Mouse (Mus musculus): Measurements from ENCODE around the gene Nup62. TPM values are rescaled to one million over a fixed set of nuclear protein-coding genes. Genes with fewer than 3 reads are reported as not detected.

Nup62 gene
- 91.0 and 98.0 TPM in 2 replicates for total RNA-seq (2012; rRNA removed)

- in situ Hi-C loops (cut with MboI; ENCODE audit: low sequenced_read_pairs in 2 of 2, unreplicated experiment in 2 of 2), result no loop called here
- H3K9ac ChIP-seq (ENCODE audit: insufficient read depth, low read depth, low read length, poor library complexity, severe bottlenecking), result peak within 1 kb of the TSS; percentile 100
- H3K27ac ChIP-seq (ENCODE audit: insufficient read depth, low read depth, low read length, poor library complexity, severe bottlenecking), result peak within 1 kb of the TSS; percentile 100
- H3K4me3 ChIP-seq (ENCODE audit: insufficient read depth in 1 of 2, low read depth in 1 of 2, low read length in 2 of 2, poor library complexity in 1 of 2, severe bottlenecking in 1 of 2), result peak within 1 kb of the TSS; percentile 94 to 99
- no peaks in the 10 kb centered on the region for H3K9me3 ChIP-seq (ENCODE audit: control insufficient read depth, insufficient read depth, low read depth, low read length)
- peaks cover 19% of the 10 kb centered on the region; the same call in 1 of the 2 replicates for H3K36me3 ChIP-seq (ENCODE audit: control insufficient read depth, insufficient read depth, low read length, poor library complexity, severe bottlenecking)
- no peak for TF ChIP-seq MAFK (IDR thresholded peaks at IDR 0.05; ENCODE audit: insufficient read depth, low read depth, low read length)
- TF ChIP-seq CHD2 (IDR thresholded peaks at IDR 0.05; ENCODE audit: low read depth, low read length), result peak; percentile 90
- TF ChIP-seq HCFC1 (IDR thresholded peaks at IDR 0.05; ENCODE audit: borderline replicate concordance, insufficient read depth, low read length), result 0 out of 2 replicates have a peak, but pooled peaks have one; percentile 24
- DNase-seq (ENCODE audit: low read depth, low spot score), result peak; percentile 99
- peaks cover 3 to 21% of the 10 kb centered on the region in 2 experiments; a peak in 3 of 4 replicates for H3K4me1 ChIP-seq (ENCODE audit: control insufficient read depth in 2 of 2, insufficient read depth in 2 of 2, low read length in 2 of 2, poor library complexity in 1 of 2)
Measured at GRCm38 (mm10) chr7:44815721-44816469, at the start of gene Nup62, which contains the start of gene Il4i1. Gene Nup62, plus strand, starts transcription at chr7:44816088. Gene Il4i1, plus strand, starts transcription at chr7:44816387.

- peaks cover 0 to 4% of the 10 kb centered on the region in 2 experiments; a peak in 1 of 4 replicates for H3K4me1 ChIP-seq (ENCODE audit: control insufficient read depth in 2 of 2, insufficient read depth in 2 of 2, low read length in 2 of 2, poor library complexity in 1 of 2)
- no peak for DNase-seq (ENCODE audit: low read depth, low spot score)
- no peak overlapping the region for H3K9ac ChIP-seq (ENCODE audit: insufficient read depth, low read depth, low read length, poor library complexity, severe bottlenecking)
- H3K4me3 ChIP-seq (ENCODE audit: insufficient read depth in 1 of 2, low read depth in 1 of 2, low read length in 2 of 2, poor library complexity in 1 of 2, severe bottlenecking in 1 of 2), result no peak overlapping the region
- H3K9me3 ChIP-seq (ENCODE audit: control insufficient read depth, insufficient read depth, low read depth, low read length), result no peaks in the 10 kb centered on the region
- in situ Hi-C loops (cut with MboI; ENCODE audit: low sequenced_read_pairs in 2 of 2, unreplicated experiment in 2 of 2), result no loop called here
- no peak for TF ChIP-seq HCFC1 (IDR thresholded peaks at IDR 0.05; ENCODE audit: borderline replicate concordance, insufficient read depth, low read length)
- H3K36me3 ChIP-seq (ENCODE audit: control insufficient read depth, insufficient read depth, low read length, poor library complexity, severe bottlenecking), result peaks cover 32% of the 10 kb centered on the region; the same call in 1 of the 2 replicates
- no peak overlapping the region for H3K27ac ChIP-seq (ENCODE audit: insufficient read depth, low read depth, low read length, poor library complexity, severe bottlenecking)
Measured at GRCm38 (mm10) chr7:44768129-44768528, 47.8 kb upstream of the Nup62 start.

- in situ Hi-C loops (cut with MboI; ENCODE audit: low sequenced_read_pairs in 2 of 2, unreplicated experiment in 2 of 2), result no loop called here
- no peaks in the 10 kb centered on the region for H3K9me3 ChIP-seq (ENCODE audit: control insufficient read depth, insufficient read depth, low read depth, low read length)
- H3K9ac ChIP-seq (ENCODE audit: insufficient read depth, low read depth, low read length, poor library complexity, severe bottlenecking), result no peak overlapping the region
- H3K27ac ChIP-seq (ENCODE audit: insufficient read depth, low read depth, low read length, poor library complexity, severe bottlenecking), result no peak overlapping the region
- TF ChIP-seq MAFK (IDR thresholded peaks at IDR 0.05; ENCODE audit: insufficient read depth, low read depth, low read length), result peak; percentile 21; the same call in 1 of the 2 replicates
- no peak for TF ChIP-seq CHD2 (IDR thresholded peaks at IDR 0.05; ENCODE audit: low read depth, low read length)
- peak; percentile 58; the same call in 1 of the 2 replicates for TF ChIP-seq HCFC1 (IDR thresholded peaks at IDR 0.05; ENCODE audit: borderline replicate concordance, insufficient read depth, low read length)
- TF ChIP-seq ZC3H11A (IDR thresholded peaks at IDR 0.05; ENCODE audit: borderline replicate concordance, low read depth, low read length), result no peak
- no peak for TF ChIP-seq ZNF384 (IDR thresholded peaks at IDR 0.05; ENCODE audit: low read depth, low read length)
- H3K4me1 ChIP-seq (ENCODE audit: control insufficient read depth in 2 of 2, insufficient read depth in 2 of 2, low read length in 2 of 2, poor library complexity in 1 of 2), result peaks cover 0 to 4% of the 10 kb centered on the region in 2 experiments; a peak in 1 of 4 replicates
- H3K4me3 ChIP-seq (ENCODE audit: insufficient read depth in 1 of 2, low read depth in 1 of 2, low read length in 2 of 2, poor library complexity in 1 of 2, severe bottlenecking in 1 of 2), result no peak overlapping the region
- H3K36me3 ChIP-seq (ENCODE audit: control insufficient read depth, insufficient read depth, low read length, poor library complexity, severe bottlenecking), result peaks cover 25% of the 10 kb centered on the region; the same call in 1 of the 2 replicates
- peak; percentile 82 for DNase-seq (ENCODE audit: low read depth, low spot score)
Measured at GRCm38 (mm10) chr7:44770046-44770578, 45.8 kb upstream of the Nup62 start.

- TF ChIP-seq CHD2 (IDR thresholded peaks at IDR 0.05; ENCODE audit: low read depth, low read length), result no peak
- TF ChIP-seq MAFK (IDR thresholded peaks at IDR 0.05; ENCODE audit: insufficient read depth, low read depth, low read length), result no peak
- no peak for TF ChIP-seq ZNF384 (IDR thresholded peaks at IDR 0.05; ENCODE audit: low read depth, low read length)
- TF ChIP-seq HCFC1 (IDR thresholded peaks at IDR 0.05; ENCODE audit: borderline replicate concordance, insufficient read depth, low read length), result no peak
- TF ChIP-seq ZC3H11A (IDR thresholded peaks at IDR 0.05; ENCODE audit: borderline replicate concordance, low read depth, low read length), result no peak
- Histone ChIP-seq H3K9me3 (ENCODE audit: control insufficient read depth, insufficient read depth, low read depth, low read length) (no peaks in the 10 kb centered on the region), H3K4me1 (ENCODE audit: control insufficient read depth in 2 of 2, insufficient read depth in 2 of 2, low read length in 2 of 2, poor library complexity in 1 of 2) (peaks cover 0 to 4% of the 10 kb centered on the region in 2 experiments; a peak in 1 of 4 replicates), H3K36me3 (ENCODE audit: control insufficient read depth, insufficient read depth, low read length, poor library complexity, severe bottlenecking) (peaks cover 21% of the 10 kb centered on the region; the same call in 1 of the 2 replicates), H3K9ac (ENCODE audit: insufficient read depth, low read depth, low read length, poor library complexity, severe bottlenecking) (no peak overlapping the region), H3K4me3 (ENCODE audit: insufficient read depth in 1 of 2, low read depth in 1 of 2, low read length in 2 of 2, poor library complexity in 1 of 2, severe bottlenecking in 1 of 2) (no peak overlapping the region), H3K27ac (ENCODE audit: insufficient read depth, low read depth, low read length, poor library complexity, severe bottlenecking) (no peak overlapping the region)
- DNase-seq (ENCODE audit: low read depth, low spot score), result no peak
- in situ Hi-C loops (cut with MboI; ENCODE audit: low sequenced_read_pairs in 2 of 2, unreplicated experiment in 2 of 2), result no loop called here
Measured at GRCm38 (mm10) chr7:44772591-44773204, 43.2 kb upstream of the Nup62 start.
